Mouse (Mus musculus): ENCODE measurements around the gene Ppp1r12b. TPM values are rescaled to one million over a fixed set of nuclear protein-coding genes. Genes with fewer than 3 reads are reported as not detected.

The Ppp1r12b gene
- total and polyA plus RNA-seq, 3 experiments = 4.3 to 13.8 (median 12.3) TPM

DNA sequence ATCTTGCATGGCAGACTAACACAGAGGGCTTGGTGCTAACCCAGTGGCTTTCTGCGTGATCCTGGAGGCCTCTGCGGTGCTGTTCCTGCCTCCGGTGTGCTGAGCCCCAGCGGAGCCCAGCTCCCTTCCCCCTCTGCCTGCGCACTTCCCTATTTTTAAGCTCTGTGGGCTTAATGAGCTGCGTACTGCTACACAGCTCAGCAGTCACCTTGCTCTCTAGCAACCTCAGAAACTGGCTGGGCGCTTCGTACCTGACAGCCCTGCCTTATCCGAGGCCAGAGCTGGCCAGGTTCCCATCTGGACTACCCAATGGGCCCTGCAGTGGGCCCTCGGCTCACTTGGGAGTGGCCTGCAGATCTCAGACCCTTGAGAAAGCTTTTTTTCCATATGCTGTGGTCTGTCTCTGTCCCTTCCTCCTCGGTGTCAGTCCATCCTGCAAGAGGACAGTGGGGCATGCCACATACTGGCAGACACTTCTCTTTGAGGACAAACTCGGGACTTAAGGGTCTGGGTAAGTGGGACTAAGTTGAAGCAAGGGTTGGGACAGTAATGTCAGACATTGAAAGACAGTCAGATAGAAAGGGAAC lies 235.9 kb downstream of the Ppp1r12b start:
- DNase-seq = no peak

DNA sequence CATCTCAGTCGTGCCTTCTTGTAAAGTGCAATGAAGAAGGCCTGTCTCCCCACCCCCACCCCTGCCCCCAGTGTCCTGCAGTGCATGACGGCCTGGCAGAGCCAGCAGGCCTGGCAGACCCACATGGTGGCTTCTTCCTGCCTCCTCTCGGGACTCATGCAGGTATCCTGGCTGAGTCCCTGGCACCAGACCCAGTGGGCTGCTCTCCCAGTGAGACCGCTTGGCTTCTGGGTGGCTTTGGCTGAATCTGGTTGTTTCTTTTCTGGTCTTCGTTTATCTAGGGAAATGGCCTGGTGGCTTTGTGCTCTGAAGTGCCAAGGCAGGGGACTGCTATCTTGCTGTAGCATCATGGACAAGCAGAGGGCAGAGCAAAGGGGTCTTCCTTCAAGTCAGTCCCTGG lies 240.7 kb downstream of the Ppp1r12b start:
- no peak for DNase-seq

DNA sequence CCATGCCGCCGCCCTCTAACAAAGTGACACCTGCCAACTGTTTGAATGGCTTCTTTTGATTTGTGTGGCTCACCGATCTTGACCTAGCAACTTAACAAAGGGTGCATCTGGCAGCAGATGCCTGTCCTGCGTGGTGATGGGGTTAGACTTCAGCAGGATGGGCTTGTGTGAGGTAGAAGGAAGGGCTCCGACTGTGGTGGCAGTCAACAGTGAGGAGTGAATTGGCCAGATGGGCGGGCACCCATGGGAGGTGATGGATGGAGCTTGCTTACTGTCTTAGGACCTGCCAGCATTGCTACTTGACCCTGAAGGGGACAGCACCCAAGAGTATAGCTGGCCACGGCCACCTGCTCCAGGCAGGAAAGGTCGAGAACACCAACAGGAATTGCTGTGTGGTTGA lies 241.6 kb downstream of the Ppp1r12b start:
- DNase-seq = no peak

DNA sequence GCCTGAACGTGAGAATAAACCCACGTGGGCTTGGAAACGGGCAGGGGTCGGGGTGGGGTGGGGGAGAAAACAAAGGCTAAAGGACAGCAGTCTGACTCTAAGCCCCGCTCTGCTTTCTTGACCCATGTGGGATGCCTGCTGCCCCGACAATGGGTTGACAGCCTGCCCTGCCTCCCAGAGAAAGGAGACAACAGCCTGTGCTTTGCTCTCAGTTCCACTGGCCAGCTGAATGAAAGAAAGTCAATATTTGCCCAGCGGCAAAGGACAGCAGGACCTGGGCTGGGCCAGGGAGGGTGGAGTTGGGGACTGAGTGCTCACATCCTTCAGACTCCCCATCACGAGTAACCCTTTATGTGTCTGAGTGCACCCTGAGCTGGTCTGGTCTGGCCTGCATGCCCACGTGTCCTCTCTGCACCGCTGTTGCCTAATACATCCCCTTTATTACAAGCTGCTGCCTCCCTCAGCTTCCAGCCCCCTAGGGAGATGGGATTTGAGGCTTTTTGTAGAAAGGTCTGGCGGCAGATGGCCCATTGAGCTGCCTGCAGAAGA lies 242.2 kb downstream of the Ppp1r12b start:
- DNase-seq = no peak

DNA sequence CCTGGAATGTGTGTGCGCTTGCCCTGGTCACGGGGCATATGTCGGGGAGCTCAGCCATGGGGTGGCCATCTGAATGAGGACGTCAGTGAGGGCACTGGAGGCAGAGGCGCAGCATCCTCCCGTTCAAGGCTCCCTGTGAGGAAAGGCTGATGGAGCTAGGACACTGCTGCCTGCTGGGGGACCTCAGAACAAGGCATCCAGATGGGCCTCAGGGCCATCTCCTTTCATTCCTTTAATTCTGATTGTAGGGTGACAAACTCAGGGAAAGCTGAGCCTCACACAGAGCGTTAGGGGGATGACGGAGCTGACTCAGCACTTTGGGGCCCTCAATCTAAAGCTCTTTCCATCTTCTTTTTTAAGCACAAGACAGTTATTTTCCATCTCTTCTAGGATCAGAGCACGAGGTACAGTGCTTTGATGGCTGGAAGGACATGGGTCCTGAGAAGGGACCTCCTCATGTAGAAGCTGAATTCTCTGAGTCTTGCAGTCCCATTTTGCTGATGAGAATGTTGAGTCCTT lies 242.9 kb downstream of the Ppp1r12b start:
- no peak for DNase-seq

DNA sequence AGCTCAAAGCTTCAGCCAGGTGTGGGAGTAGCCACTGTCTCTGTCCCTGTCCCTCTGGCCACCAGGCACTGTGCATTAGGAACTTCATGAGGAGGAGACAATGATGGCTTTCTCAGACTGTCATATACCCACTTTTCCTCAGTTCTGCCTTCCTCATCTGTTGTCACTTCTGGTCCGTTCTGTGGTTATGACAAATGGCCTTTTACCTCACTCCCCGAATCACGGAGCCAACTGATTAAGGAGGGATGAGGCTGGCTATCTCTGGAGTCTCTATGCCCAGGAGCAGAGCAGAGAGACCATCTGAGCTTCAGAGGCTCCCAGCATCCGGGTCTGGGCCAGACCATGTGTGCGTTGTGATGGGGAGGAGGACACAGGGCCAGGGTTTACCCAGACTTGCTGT lies 244.1 kb downstream of the Ppp1r12b start:
- DNase-seq = no peak

DNA sequence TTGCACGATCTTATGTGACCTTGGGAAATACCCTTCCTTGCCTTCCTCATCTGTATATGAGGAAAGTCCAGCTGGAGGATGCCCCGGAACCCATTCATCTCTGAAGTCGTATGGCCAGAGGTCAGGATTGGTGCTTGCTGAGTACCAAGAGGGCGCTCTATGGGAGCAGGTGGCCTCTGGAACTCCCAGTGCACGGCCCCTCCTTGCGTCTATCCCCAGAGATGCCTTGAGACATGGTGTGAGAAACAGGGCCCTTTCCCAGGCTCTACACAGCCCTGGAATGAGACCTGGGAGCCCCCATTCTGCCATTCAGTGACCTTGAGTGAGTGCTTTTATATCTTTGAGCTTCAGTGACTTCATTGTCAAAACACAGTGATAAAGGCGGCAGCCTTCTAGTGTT lies 244.7 kb downstream of the Ppp1r12b start:
- no peak for DNase-seq

DNA sequence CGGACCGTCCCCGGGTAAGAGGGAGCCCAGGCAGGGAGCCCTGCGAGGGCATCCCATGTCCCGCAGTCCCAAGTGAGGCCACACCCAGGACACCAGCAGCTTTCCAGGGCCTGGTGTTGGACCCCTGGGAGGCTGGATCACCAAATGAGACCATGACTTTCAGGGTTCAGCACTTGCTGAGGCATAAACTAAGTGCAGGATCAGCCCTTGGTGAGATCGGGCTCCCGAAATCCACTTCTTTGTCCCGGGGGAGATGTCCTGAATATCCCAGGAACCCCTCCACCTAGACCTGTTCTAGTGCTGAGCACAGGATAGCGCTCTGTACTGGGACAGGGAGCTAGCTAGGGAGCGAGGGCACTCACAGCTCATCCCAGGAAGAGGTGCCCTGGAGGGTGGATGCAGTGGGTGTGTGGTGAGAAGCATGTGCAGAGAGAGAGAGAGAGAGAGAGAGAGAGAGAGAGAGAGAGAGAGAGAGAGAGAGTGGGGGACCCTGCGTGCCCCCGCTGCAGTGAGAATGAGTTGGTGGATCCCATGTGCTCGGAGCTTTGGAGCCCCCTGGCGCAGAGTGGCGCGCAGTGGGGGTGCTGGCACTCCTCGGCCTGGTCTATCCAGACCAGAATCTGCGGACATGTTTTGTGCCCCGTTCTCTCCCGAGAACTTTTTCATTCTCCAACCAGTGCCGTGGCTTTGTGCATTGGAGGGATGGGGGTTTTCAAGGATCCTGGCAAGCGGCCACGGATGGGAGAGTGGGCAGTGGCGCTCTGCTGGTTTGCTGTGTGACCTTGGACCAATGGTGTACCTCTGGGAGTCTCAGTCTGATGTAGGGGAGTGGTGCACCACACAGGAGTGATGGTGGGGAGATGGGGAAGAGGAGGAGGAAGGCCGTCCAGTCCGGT lies 246.1 kb downstream of the Ppp1r12b start:
- DNase-seq = no peak

DNA sequence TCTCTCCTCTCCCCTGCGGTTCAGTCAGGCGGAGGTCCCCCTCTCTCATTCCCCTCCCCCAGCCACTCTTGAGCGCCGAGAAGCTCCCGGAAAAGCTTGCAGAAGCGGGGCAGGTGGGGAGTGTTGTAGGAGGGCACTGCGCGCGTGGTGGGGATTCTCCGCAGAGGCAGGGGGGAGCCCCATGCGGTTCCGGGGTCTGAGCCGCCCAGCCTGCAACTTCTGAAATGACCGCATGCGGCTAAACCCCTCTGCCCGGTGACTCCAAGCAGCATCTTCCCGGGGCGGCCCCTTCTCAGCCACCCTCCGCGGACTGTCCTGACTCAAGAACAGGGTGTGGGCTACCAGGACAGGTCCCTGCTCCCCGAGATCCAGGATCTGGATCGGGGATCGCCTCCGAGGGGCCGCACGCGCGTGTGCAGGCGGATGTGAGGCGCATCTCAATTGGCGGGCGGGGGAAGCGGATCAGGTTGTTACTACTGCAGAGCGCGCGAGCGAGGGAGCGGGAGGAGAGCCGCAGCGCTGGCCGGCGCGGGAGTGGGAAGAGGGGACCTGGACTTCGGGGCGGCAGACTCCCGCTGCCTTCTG lies 246.8 kb downstream of the Ppp1r12b start:
- DNase-seq = no peak

DNA sequence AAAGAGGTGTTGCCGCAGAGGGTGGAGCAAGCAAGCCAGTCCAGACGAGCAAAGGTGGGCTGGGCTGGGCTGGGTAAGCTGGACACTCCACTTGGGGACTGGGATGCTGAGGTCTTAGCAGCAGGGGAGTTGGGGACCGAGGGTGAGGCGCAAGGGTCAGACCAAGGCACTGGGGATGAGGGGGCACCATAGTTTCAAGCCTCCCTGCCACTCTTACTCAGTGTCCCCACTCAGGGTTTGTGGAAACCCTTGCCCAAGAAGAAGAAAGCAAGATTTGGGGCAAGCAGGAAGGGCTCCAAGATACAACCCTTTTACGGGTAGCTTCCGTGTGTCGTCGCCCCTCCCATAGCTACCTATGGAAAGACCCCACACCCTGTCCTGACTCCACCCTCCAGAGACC lies 247.5 kb downstream of the Ppp1r12b start:
- DNase-seq = no peak

DNA sequence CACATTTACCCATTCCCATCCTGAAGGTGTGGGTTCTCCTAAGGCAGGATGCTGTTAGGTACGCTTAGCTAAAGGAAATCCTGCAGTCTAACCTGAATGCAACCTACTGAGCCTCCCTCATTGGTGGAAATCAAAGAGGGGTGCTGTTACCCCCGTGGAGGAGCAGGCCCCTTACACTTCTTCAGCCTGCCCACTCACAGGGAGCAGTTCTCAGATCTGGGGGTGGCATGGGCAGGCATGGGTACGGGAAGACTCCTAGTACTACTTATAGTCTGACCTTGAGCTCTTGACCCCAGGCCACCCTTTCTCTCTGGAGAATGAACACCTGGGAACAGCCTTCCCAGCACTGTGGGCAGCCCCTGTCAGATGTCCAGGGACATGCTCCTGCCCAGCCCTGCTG lies 248.2 kb downstream of the Ppp1r12b start:
- no peak for DNase-seq

DNA sequence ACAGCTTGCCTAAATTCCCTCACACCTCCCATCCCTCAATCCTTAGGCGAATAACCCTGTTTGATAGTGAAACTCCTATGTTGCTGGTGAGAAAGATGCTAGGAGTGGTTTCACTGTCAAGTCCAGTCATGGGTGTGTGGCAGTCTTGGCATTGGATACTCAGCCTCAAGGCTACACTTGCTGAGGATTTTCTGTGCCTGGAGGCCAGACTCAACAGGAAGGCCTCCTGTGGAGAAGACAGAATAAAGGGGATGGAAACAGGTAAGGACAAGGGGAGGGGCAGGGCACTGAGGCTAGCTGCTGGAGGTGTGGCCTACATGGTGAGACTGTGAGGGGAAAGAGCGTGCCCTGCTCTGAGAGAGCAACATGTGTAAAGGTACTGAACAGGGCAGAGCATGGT lies 249.2 kb downstream of the Ppp1r12b start:
- no peak for DNase-seq

Small RNA genes within 50 kb of the gene (microRNA-seq; reads per million reads assigned to microRNA genes)
- gene Gm22232 = 0 reads per million in 2 experiments

Other genes with a start within 250 kb of the Ppp1r12b start
- 1 to 10 TPM in 1 of 2 experiments, under 1 TPM in 1; 0.98 to 1.0 TPM for gene Ube2t, start 6.6 kb upstream of the Ppp1r12b start, total RNA-seq (2021)
- gene Ube2t, start 6.6 kb upstream of the Ppp1r12b start, polyA plus RNA-seq (2012; rRNA removed) = 1.3 and 2.3 TPM in 2 replicates
- gene Lgr6, start 149.3 kb upstream of the Ppp1r12b start, total RNA-seq (2021) = 1 to 10 TPM; 2.0 to 3.6 TPM
- gene Lgr6, start 149.3 kb upstream of the Ppp1r12b start, polyA plus RNA-seq (2012; rRNA removed) = 1.1 and 1.8 TPM in 2 replicates
- 1 to 10 TPM; 1.6 to 1.8 TPM for gene Ptpn7, start 176.8 kb upstream of the Ppp1r12b start, total RNA-seq (2021)
- gene Ptpn7, start 176.8 kb upstream of the Ppp1r12b start, polyA plus RNA-seq (2012; rRNA removed) = 2.6 and 2.7 TPM in 2 replicates
- gene Arl8a, start 190.9 kb upstream of the Ppp1r12b start, total RNA-seq (2021) = 10 to 100 TPM; 59.4 to 62.2 TPM
- gene Arl8a, start 190.9 kb upstream of the Ppp1r12b start, polyA plus RNA-seq (2012; rRNA removed) = 41.5 and 43.2 TPM in 2 replicates
- gene Gpr37l1, start 211.7 kb upstream of the Ppp1r12b start, total RNA-seq (2021) = 1 to 10 TPM in 1 of 2 experiments, under 1 TPM in 1; 0.61 to 2.2 TPM
- gene Gpr37l1, start 211.7 kb upstream of the Ppp1r12b start, polyA plus RNA-seq (2012; rRNA removed) = 2.3 and 3.0 TPM in 2 replicates

Data from adrenal gland, adult 2 months (tissue).